Mouse (Mus musculus) liver, embryonic 11.5 days (tissue): ENCODE results near the gene Atox1. TPM values are rescaled to one million over a fixed set of nuclear protein-coding genes. Genes with fewer than 3 reads are reported as not detected.

Experiments used
- ATAC-seq: fragments of 200-750 bp; cut with Nextera tagmentation; replicated peaks from 2 replicates; pipeline ENCODE4 v1.8.0; 2017; ENCODE audit warnings: moderate number of reproducible peaks, mild to moderate bottlenecking, moderate TSS enrichment, moderate library complexity; ENCODE audit not compliant: low FRiP score
- DNase-seq: peaks from one replicate; pipeline ENCODE4 v3.0.0-alpha.2; 2017; ENCODE audit warnings: low spot score
- H3K27ac ChIP-seq: fragments of 300-500 bp; sonication (generic); 2 replicates; pipeline ENCODE4 v1.5.1; 2014; ENCODE audit warnings: mild to moderate bottlenecking, low read depth, low read length, control low read depth
- H3K27me3 ChIP-seq: fragments of 300-500 bp; sonication (generic); replicated peaks from 2 replicates; pipeline ENCODE4 v1.6.1; 2014; ENCODE audit warnings: low read length, mixed read lengths; ENCODE audit not compliant: control insufficient read depth, insufficient read depth
- H3K36me3 ChIP-seq: fragments of 300-500 bp; sonication (generic); 2 replicates; pipeline ENCODE4 v1.6.1; 2014; ENCODE audit warnings: mild to moderate bottlenecking, low read length, moderate library complexity, mixed read lengths; ENCODE audit not compliant: control insufficient read depth, insufficient read depth
- H3K4me1 ChIP-seq: fragments of 300-500 bp; sonication (generic); replicated peaks from 2 replicates; pipeline ENCODE4 v1.6.1; 2014; ENCODE audit warnings: low read length, mixed read lengths; ENCODE audit not compliant: control insufficient read depth, insufficient read depth
- H3K4me2 ChIP-seq: fragments of 300-500 bp; sonication (generic); 2 replicates; pipeline ENCODE4 v1.6.1; 2014; ENCODE audit warnings: mild to moderate bottlenecking, control low read depth, moderate library complexity
- H3K4me3 ChIP-seq: fragments of 300-500 bp; sonication (generic); 2 replicates; pipeline ENCODE4 v1.5.1; 2014; ENCODE audit warnings: low read depth, low read length, control low read depth
- H3K9ac ChIP-seq: fragments of 300-500 bp; sonication (generic); 2 replicates; pipeline ENCODE4 v1.6.1; 2014; ENCODE audit warnings: low read depth, low read length, control low read depth
- H3K9me3 ChIP-seq: fragments of 300-500 bp; sonication (generic); 2 replicates; pipeline ENCODE4 v1.6.1; 2016; ENCODE audit warnings: low read length, inconsistent platforms, mixed read lengths; ENCODE audit not compliant: control insufficient read depth
- WGBS: fragments of 180-500 bp; shearing (Covaris S2); extraction: QIAGEN DNeasy Blood & Tissue Kit; methylation state at CpG from one replicate; pipeline ENCODE4 v1.1.7; 2014; 5-methylcytosine and 5-hydroxymethylcytosine counted together
- polyA plus RNA-seq: library from polyadenylated mRNA; unstranded; fragments of >200 nt; fragmentation: Nextera tagmentation; extraction: Ambion mirVana; gene quantifications from 2 replicates; pipeline ENCODE4 v1.2.1, GENCODE M21; 2014

Atox1 gene
- polyA plus RNA-seq, 1 experiment from 2014 or later, result 270 TPM

DNA sequence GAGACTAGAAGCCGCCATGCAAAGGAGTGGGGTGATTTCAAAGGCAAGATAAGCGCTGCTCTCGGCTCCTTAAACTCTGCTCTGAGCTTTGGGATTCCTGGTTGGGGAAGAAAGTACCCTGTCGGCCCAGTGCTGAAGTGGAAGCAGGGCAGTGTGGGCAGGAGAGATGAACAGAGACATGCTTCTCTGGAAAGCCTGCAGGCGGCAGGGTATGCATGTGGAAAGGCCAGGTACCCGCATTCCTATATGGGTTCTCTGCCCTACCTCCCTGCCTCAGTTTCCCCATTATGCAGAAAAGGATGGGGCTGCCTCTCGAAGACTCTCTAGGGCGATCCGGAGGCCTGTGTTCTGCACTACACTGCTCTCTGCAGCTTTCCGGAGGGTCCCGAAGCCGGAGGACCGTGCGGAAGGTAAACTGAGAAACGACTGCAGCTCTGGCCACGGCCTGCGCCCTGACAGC lies 450 bp downstream of the Atox1 start:
- Histone ChIP-seq H3K4me1 (peaks cover 28% of the 10 kb centered on the region), H3K27ac (peak overlapping the region; percentile 57; the same call in 1 of the 2 replicates), H3K4me3 (peak overlapping the region; percentile 74), H3K9me3 (no peaks in the 10 kb centered on the region), H3K27me3 (no peaks in the 10 kb centered on the region), H3K9ac (peak overlapping the region; percentile 75), H3K4me2 (peak overlapping the region; percentile 81), H3K36me3 (no peaks in the 10 kb centered on the region; the same call in 1 of the 2 replicates)
- 2% methylated on average over 17 of the region's 17 CpGs for WGBS
- ATAC-seq (peak; percentile 50), DNase-seq (no peak)

GRCm38 (mm10) chr11:55459850-55460558 lies 1.0 kb downstream of the Atox1 start:
- H3K4me1 ChIP-seq, result peaks cover 28% of the 10 kb centered on the region
- peak overlapping the region; percentile 81 for H3K4me2 ChIP-seq
- peak overlapping the region; percentile 74 for H3K4me3 ChIP-seq
- H3K27ac ChIP-seq, result peak overlapping the region; percentile 57
- H3K9me3 ChIP-seq, result no peaks in the 10 kb centered on the region
- peak overlapping the region; percentile 75 for H3K9ac ChIP-seq
- ATAC-seq (no peak), DNase-seq (no peak)
- H3K27me3 ChIP-seq, result no peaks in the 10 kb centered on the region
- H3K36me3 ChIP-seq, result no peaks in the 10 kb centered on the region; the same call in 1 of the 2 replicates
- WGBS, result 25% methylated on average over 3 of the region's 3 CpGs

- no peaks in the 10 kb centered on the region for H3K9me3 ChIP-seq
- H3K36me3 ChIP-seq, result no peaks in the 10 kb centered on the region; the same call in 1 of the 2 replicates
- H3K4me1 ChIP-seq, result peaks cover 30% of the 10 kb centered on the region
- 55% methylated on average over 4 of the region's 4 CpGs for WGBS
- ATAC-seq, result no peak
- no peak overlapping the region for H3K27ac ChIP-seq
- no peak overlapping the region for H3K4me3 ChIP-seq
- no peaks in the 10 kb centered on the region for H3K27me3 ChIP-seq
- DNase-seq, result no peak
- no peak overlapping the region for H3K9ac ChIP-seq
- no peak overlapping the region for H3K4me2 ChIP-seq
Observed at GRCm38 (mm10) chr11:55458501-55458900, 2.5 kb downstream of the Atox1 start.

- 61% methylated on average over 2 of the region's 2 CpGs for WGBS
- ATAC-seq (no peak), DNase-seq (no peak)
- Histone ChIP-seq H3K27me3 (no peaks in the 10 kb centered on the region), H3K9me3 (no peaks in the 10 kb centered on the region), H3K4me3 (no peak overlapping the region), H3K9ac (no peak overlapping the region), H3K27ac (no peak overlapping the region), H3K4me2 (no peak overlapping the region), H3K36me3 (peaks cover 6% of the 10 kb centered on the region; the same call in 1 of the 2 replicates), H3K4me1 (peaks cover 22% of the 10 kb centered on the region)
Observed at GRCm38 (mm10) chr11:55455166-55455565, 5.9 kb downstream of the Atox1 start.

DNA sequence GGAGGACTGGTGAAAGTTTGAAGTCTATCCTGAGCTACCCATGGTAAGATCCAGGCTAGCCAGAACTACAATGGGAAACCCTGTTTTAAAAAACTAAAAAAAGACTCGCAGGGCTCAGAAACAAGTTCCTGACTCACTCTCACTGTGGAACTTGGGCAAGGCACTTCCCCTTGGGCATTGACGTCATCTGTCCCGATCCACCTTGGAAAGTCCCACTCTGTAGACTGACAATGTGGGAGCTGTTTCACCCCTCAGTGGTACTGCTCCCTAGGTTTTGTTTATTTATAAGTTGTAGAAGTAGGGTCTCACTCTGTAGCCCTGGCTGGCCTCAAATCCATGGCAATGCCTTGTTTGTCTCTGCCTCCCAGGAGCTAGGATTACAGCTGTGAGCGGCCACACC lies 7.4 kb downstream of the Atox1 start:
- peaks cover 6% of the 10 kb centered on the region; the same call in 1 of the 2 replicates for H3K36me3 ChIP-seq
- H3K4me3 ChIP-seq, result no peak overlapping the region
- 80% methylated on average over 4 of the region's 4 CpGs for WGBS
- no peak overlapping the region for H3K27ac ChIP-seq
- H3K4me1 ChIP-seq, result peaks cover 9% of the 10 kb centered on the region
- ATAC-seq (no peak), DNase-seq (no peak)
- H3K9me3 ChIP-seq, result no peaks in the 10 kb centered on the region
- no peaks in the 10 kb centered on the region for H3K27me3 ChIP-seq
- no peak overlapping the region for H3K9ac ChIP-seq
- H3K4me2 ChIP-seq, result no peak overlapping the region

DNA sequence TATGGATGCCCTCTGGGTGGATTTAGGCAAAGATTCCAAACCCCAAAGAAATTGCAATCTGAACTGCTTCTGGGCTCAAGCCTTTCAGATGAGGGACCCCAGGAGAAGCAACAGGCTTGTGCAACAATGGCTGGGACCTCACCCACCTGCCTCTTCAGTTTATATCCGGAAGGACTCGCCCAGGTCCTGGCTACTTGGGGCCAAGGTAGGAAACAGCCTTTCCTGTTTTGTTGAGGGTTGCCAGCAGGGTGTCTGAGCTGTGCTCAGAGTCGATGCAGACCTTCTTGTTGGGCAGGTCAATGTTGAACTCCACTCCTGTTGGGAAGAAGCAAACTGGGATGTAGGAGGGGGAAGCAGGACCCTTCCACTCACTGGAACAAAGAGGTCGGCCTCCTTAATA lies 10.7 kb downstream of the Atox1 start:
- H3K4me1 ChIP-seq, result peaks cover 4% of the 10 kb centered on the region; the same call in 1 of the 2 replicates
- H3K9ac ChIP-seq, result no peak overlapping the region
- H3K4me2 ChIP-seq, result no peak overlapping the region
- DNase-seq (no peak), ATAC-seq (no peak)
- H3K36me3 ChIP-seq, result peaks cover 6% of the 10 kb centered on the region; the same call in 1 of the 2 replicates
- H3K27me3 ChIP-seq, result no peaks in the 10 kb centered on the region
- H3K27ac ChIP-seq, result no peak overlapping the region
- H3K4me3 ChIP-seq, result no peak overlapping the region
- 69% methylated on average over 4 of the region's 4 CpGs for WGBS
- H3K9me3 ChIP-seq, result no peaks in the 10 kb centered on the region

GRCm38 (mm10) chr11:55449531-55449930 lies 11.5 kb downstream of the Atox1 start:
- ATAC-seq (no peak), DNase-seq (no peak)
- WGBS, result 57% methylated on average over 7 of the region's 7 CpGs
- H3K4me2 ChIP-seq, result no peak overlapping the region
- H3K36me3 ChIP-seq, result peaks cover 6% of the 10 kb centered on the region; the same call in 1 of the 2 replicates
- no peaks in the 10 kb centered on the region for H3K9me3 ChIP-seq
- H3K4me1 ChIP-seq, result 0 out of 2 replicates have a peak, but pooled peaks cover 4% of the 10 kb centered on the region
- H3K9ac ChIP-seq, result no peak overlapping the region
- no peaks in the 10 kb centered on the region for H3K27me3 ChIP-seq
- no peak overlapping the region for H3K4me3 ChIP-seq
- 0 out of 2 replicates have a peak overlapping the region, but pooled peaks have one; percentile 13 for H3K27ac ChIP-seq

DNA sequence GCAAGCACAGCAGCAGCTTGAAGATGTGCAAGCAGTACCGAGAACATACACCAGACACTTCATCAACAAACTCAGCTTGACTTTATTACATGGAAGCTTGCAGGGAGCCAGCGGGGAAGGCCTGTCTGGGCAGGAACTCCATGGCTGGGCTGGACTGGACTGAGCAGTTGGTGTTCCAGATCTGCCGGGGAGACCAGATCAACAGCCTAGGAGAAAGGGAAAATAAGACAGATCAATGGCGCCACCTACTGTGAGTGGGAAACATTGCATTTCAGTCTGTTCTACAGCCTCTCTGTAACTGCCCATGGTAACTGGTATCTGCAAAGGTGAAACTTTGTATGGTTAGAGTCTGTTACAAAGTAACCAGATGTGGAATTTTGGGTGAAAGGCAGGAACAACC lies 14.5 kb downstream of the Atox1 start:
- H3K36me3 ChIP-seq, result peaks cover 4% of the 10 kb centered on the region; the same call in 1 of the 2 replicates
- H3K4me1 ChIP-seq, result 0 out of 2 replicates have a peak, but pooled peaks cover 2% of the 10 kb centered on the region
- DNase-seq (peak; percentile 52), ATAC-seq (peak; percentile 53; the same call in 1 of the 2 replicates)
- WGBS, result 31% methylated on average over 4 of the region's 4 CpGs
- H3K27me3 ChIP-seq, result no peaks in the 10 kb centered on the region
- H3K27ac ChIP-seq, result no peak overlapping the region
- no peak overlapping the region for H3K9ac ChIP-seq
- H3K4me3 ChIP-seq, result no peak overlapping the region
- no peaks in the 10 kb centered on the region for H3K9me3 ChIP-seq
- no peak overlapping the region for H3K4me2 ChIP-seq
